Mouse (Mus musculus): ENCODE results near the gene Alox12. TPM values are rescaled to one million over a fixed set of nuclear protein-coding genes. Genes with fewer than 3 reads are reported as not detected.

Gene Alox12
- polyA plus RNA-seq, 1 experiment from 2014 or later, result 2.5 TPM

GRCm38 (mm10) chr11:70214191-70214855 is 40.8 kb downstream of the Alox12 start:
- Histone ChIP-seq H3K27me3 (ENCODE audit: poor library complexity, severe bottlenecking) (peaks cover 77% of the 10 kb centered on the region), H3K27ac (0 out of 2 replicates have a peak overlapping the region, but pooled peaks have one; percentile 48), H3K9me3 (no peaks in the 10 kb centered on the region), H3K36me3 (replicated peaks) (peaks cover 23% of the 10 kb centered on the region), H3K4me3 (peak overlapping the region; percentile 52), H3K4me1 (peaks cover 39% of the 10 kb centered on the region)
- 1% methylated on average over 46 of the region's 46 CpGs for WGBS
- DNase-seq (ENCODE audit: extremely low spot score, low spot score), result no peak

GRCm38 (mm10) chr11:70213736-70214135 is 41.4 kb downstream of the Alox12 start:
- no peak for DNase-seq (ENCODE audit: extremely low spot score, low spot score)

GRCm38 (mm10) chr11:70212896-70213295 is 42.3 kb downstream of the Alox12 start:
- Histone ChIP-seq H3K27ac (no peak overlapping the region), H3K4me1 (peaks cover 29% of the 10 kb centered on the region), H3K9me3 (no peaks in the 10 kb centered on the region), H3K27me3 (ENCODE audit: poor library complexity, severe bottlenecking) (peaks cover 63% of the 10 kb centered on the region), H3K36me3 (replicated peaks) (peaks cover 15% of the 10 kb centered on the region), H3K4me3 (no peak overlapping the region)
- DNase-seq (ENCODE audit: extremely low spot score, low spot score), result no peak
- 15% methylated on average over 9 of the region's 9 CpGs for WGBS

More at GRCm38 (mm10) chr11:70213736-70214135, 41.4 kb downstream of the Alox12 start:
- 6% methylated on average over 26 of the region's 26 CpGs for WGBS
- H3K4me3 ChIP-seq, result peak overlapping the region; percentile 52
- no peaks in the 10 kb centered on the region for H3K9me3 ChIP-seq
- H3K27ac ChIP-seq, result no peak overlapping the region
- H3K36me3 ChIP-seq (replicated peaks), result peaks cover 23% of the 10 kb centered on the region
- peaks cover 71% of the 10 kb centered on the region for H3K27me3 ChIP-seq (ENCODE audit: poor library complexity, severe bottlenecking)
- peaks cover 33% of the 10 kb centered on the region for H3K4me1 ChIP-seq

GRCm38 (mm10) chr11:70212423-70212822 is 42.7 kb downstream of the Alox12 start, which contains the start of gene Slc16a11:
TSS of gene Slc16a11 (plus strand) at chr11:70212752.
- DNase-seq (ENCODE audit: extremely low spot score, low spot score), result no peak
- H3K9me3 ChIP-seq, result no peaks in the 10 kb centered on the region
- WGBS, result 70% methylated on average over 6 of the region's 6 CpGs
- no peak within 1 kb of the TSS for H3K27ac ChIP-seq
- peaks cover 29% of the 10 kb centered on the region for H3K4me1 ChIP-seq
- H3K4me3 ChIP-seq, result peak within 1 kb of the TSS; percentile 52; the same call in 1 of the 2 replicates
- H3K27me3 ChIP-seq (ENCODE audit: poor library complexity, severe bottlenecking), result peaks cover 58% of the 10 kb centered on the region
- H3K36me3 ChIP-seq (replicated peaks), result peaks cover 10% of the 10 kb centered on the region

GRCm38 (mm10) chr11:70211972-70212371 is 43.2 kb downstream of the Alox12 start:
- DNase-seq (ENCODE audit: extremely low spot score, low spot score), result no peak
- Histone ChIP-seq H3K9me3 (no peaks in the 10 kb centered on the region), H3K36me3 (replicated peaks) (peaks cover 5% of the 10 kb centered on the region), H3K4me1 (peaks cover 29% of the 10 kb centered on the region), H3K27ac (no peak overlapping the region), H3K27me3 (ENCODE audit: poor library complexity, severe bottlenecking) (peaks cover 54% of the 10 kb centered on the region), H3K4me3 (no peak overlapping the region)
- 80% methylated on average over 6 of the region's 6 CpGs for WGBS

GRCm38 (mm10) chr11:70210681-70211080 is 44.5 kb downstream of the Alox12 start:
- Histone ChIP-seq H3K27me3 (ENCODE audit: poor library complexity, severe bottlenecking) (peaks cover 41% of the 10 kb centered on the region), H3K9me3 (no peaks in the 10 kb centered on the region), H3K4me1 (peaks cover 26% of the 10 kb centered on the region), H3K36me3 (replicated peaks) (no peaks in the 10 kb centered on the region), H3K4me3 (no peak overlapping the region), H3K27ac (no peak overlapping the region)
- no peak for DNase-seq (ENCODE audit: extremely low spot score, low spot score)
- 91% methylated on average over 2 of the region's 2 CpGs for WGBS

GRCm38 (mm10) chr11:70208778-70209388 is 46.3 kb downstream of the Alox12 start:
- Histone ChIP-seq H3K4me1 (peaks cover 8% of the 10 kb centered on the region), H3K4me3 (no peak overlapping the region), H3K27me3 (ENCODE audit: poor library complexity, severe bottlenecking) (peaks cover 23% of the 10 kb centered on the region), H3K9me3 (no peaks in the 10 kb centered on the region), H3K27ac (no peak overlapping the region), H3K36me3 (replicated peaks) (no peaks in the 10 kb centered on the region)
- 80% methylated on average over 5 of the region's 5 CpGs for WGBS
- DNase-seq (ENCODE audit: extremely low spot score, low spot score), result no peak

- WGBS, result 89% methylated on average over 7 of the region's 7 CpGs
- DNase-seq (ENCODE audit: extremely low spot score, low spot score), result no peak
- Histone ChIP-seq H3K36me3 (replicated peaks) (no peaks in the 10 kb centered on the region), H3K27me3 (ENCODE audit: poor library complexity, severe bottlenecking) (peaks cover 7% of the 10 kb centered on the region), H3K27ac (no peak overlapping the region), H3K4me3 (no peak overlapping the region), H3K4me1 (no peaks in the 10 kb centered on the region), H3K9me3 (no peaks in the 10 kb centered on the region)
These were observed 47.9 kb downstream of the Alox12 start for GRCm38 (mm10) chr11:70207283-70207682.

- WGBS, result 83% methylated on average over 2 of the region's 2 CpGs
- Histone ChIP-seq H3K4me3 (no peak overlapping the region), H3K27me3 (ENCODE audit: poor library complexity, severe bottlenecking) (0 out of 2 replicates have a peak, but pooled peaks cover 2% of the 10 kb centered on the region), H3K36me3 (replicated peaks) (no peaks in the 10 kb centered on the region), H3K27ac (no peak overlapping the region), H3K9me3 (no peaks in the 10 kb centered on the region), H3K4me1 (no peaks in the 10 kb centered on the region)
- DNase-seq (ENCODE audit: extremely low spot score, low spot score), result no peak
These were observed 48.4 kb downstream of the Alox12 start for GRCm38 (mm10) chr11:70206801-70207200.

- H3K27ac ChIP-seq, result no peak overlapping the region
- 36% methylated on average over 5 of the region's 5 CpGs for WGBS
These were observed 53.5 kb downstream of the Alox12 start for GRCm38 (mm10) chr11:70201691-70202090.

GRCm38 (mm10) chr11:70200036-70200608 is 55.0 kb downstream of the Alox12 start:
- Histone ChIP-seq H3K36me3 (replicated peaks) (no peaks in the 10 kb centered on the region), H3K4me1 (peaks cover 4% of the 10 kb centered on the region), H3K9me3 (no peaks in the 10 kb centered on the region), H3K27me3 (ENCODE audit: poor library complexity, severe bottlenecking) (no peaks in the 10 kb centered on the region), H3K27ac (no peak overlapping the region), H3K4me3 (no peak overlapping the region)
- WGBS, result 88% methylated on average over 5 of the region's 5 CpGs
- no peak for DNase-seq (ENCODE audit: extremely low spot score, low spot score)

More at GRCm38 (mm10) chr11:70201691-70202090, 53.5 kb downstream of the Alox12 start:
- no peaks in the 10 kb centered on the region for H3K9me3 ChIP-seq
- no peaks in the 10 kb centered on the region for H3K36me3 ChIP-seq (replicated peaks)
- no peak overlapping the region for H3K4me3 ChIP-seq
- DNase-seq (ENCODE audit: extremely low spot score, low spot score), result peak; percentile 79
- peaks cover 4% of the 10 kb centered on the region for H3K4me1 ChIP-seq
- no peaks in the 10 kb centered on the region for H3K27me3 ChIP-seq (ENCODE audit: poor library complexity, severe bottlenecking)

- Histone ChIP-seq H3K27ac (no peak overlapping the region), H3K4me1 (peaks cover 4% of the 10 kb centered on the region), H3K9me3 (no peaks in the 10 kb centered on the region), H3K4me3 (no peak overlapping the region), H3K36me3 (replicated peaks) (no peaks in the 10 kb centered on the region), H3K27me3 (ENCODE audit: poor library complexity, severe bottlenecking) (no peaks in the 10 kb centered on the region)
- DNase-seq (ENCODE audit: extremely low spot score, low spot score), result no peak
- WGBS, result 84% methylated on average over 8 of the region's 8 CpGs
These were observed 56.0 kb downstream of the Alox12 start for GRCm38 (mm10) chr11:70199107-70199506.

- Histone ChIP-seq H3K4me1 (peaks cover 4% of the 10 kb centered on the region), H3K36me3 (replicated peaks) (no peaks in the 10 kb centered on the region), H3K27ac (no peak overlapping the region), H3K4me3 (no peak overlapping the region), H3K27me3 (ENCODE audit: poor library complexity, severe bottlenecking) (no peaks in the 10 kb centered on the region), H3K9me3 (no peaks in the 10 kb centered on the region)
- WGBS, result 90% methylated on average over 3 of the region's 3 CpGs
- DNase-seq (ENCODE audit: extremely low spot score, low spot score), result no peak
These were observed 56.8 kb downstream of the Alox12 start for GRCm38 (mm10) chr11:70198332-70198731.
